ENCODE assay signal across 9 mouse cellular contexts in genomic region chr13:63815931-63816330, GRCm38 (mm10). TPM values are rescaled to one million over a fixed set of nuclear protein-coding genes. Genes with fewer than 3 reads are reported as not detected.
DNase-seq lines count a peak whose midpoint lies in the region; ATAC-seq and TF ChIP-seq lines count a peak whose summit lies in the region.
"Had no signal": no experiment of that assay in that cellular context is flagged by ENCODE, and none has a peak within 500 bp of the region (broad histone marks: within the 10 kb centered on the region; RNA-seq: fewer than 3 reads in every experiment).

No protein-coding gene starts in this region.

- no peaks in the 10 kb centered on the region for H3K27me3 ChIP-seq in embryonic facial prominence, embryonic 14.5 days (replicated peaks; ENCODE audit: control insufficient read depth, insufficient read depth, low read length)
- no peaks in the 10 kb centered on the region for H3K27me3 ChIP-seq in limb, embryonic 14.5 days (ENCODE audit: control insufficient read depth, insufficient read depth, low read length)
- H3K27me3 ChIP-seq: Patski had no signal

- H3K4me2 ChIP-seq in embryonic facial prominence, embryonic 14.5 days (ENCODE audit: low read depth, low read length): peak overlapping the region; percentile 89
- H3K4me2 ChIP-seq in limb, embryonic 14.5 days (replicated peaks; ENCODE audit: low read depth, low read length, severe bottlenecking): peak overlapping the region; percentile 89

- H3K4me1 ChIP-seq in embryonic facial prominence, embryonic 14.5 days (ENCODE audit: control insufficient read depth, insufficient read depth, low read length): peaks cover 5% of the 10 kb centered on the region
- H3K4me1 ChIP-seq in limb, embryonic 14.5 days (ENCODE audit: control insufficient read depth, insufficient read depth, low read length): peaks cover 8% of the 10 kb centered on the region

- H3K9ac ChIP-seq in embryonic facial prominence, embryonic 14.5 days (ENCODE audit: low read depth, low read length): peak overlapping the region; percentile 89
- peak overlapping the region; percentile 93 for H3K9ac ChIP-seq in limb, embryonic 14.5 days (ENCODE audit: low read depth, low read length, severe bottlenecking)

- ATAC-seq in cerebellum, adult (ENCODE audit: insufficient number of reproducible peaks, low FRiP score, low TSS enrichment): no peak
- ATAC-seq in embryonic facial prominence, embryonic 14.5 days (ENCODE audit: low read depth): no peak
- no peak for ATAC-seq in limb, embryonic 14.5 days (ENCODE audit: low FRiP score, low read depth)

- H3K36me3 ChIP-seq in embryonic facial prominence, embryonic 14.5 days (ENCODE audit: control insufficient read depth, insufficient read depth, low read length): no peaks in the 10 kb centered on the region; the same call in 1 of the 2 replicates
- no peaks in the 10 kb centered on the region for H3K36me3 ChIP-seq in limb, embryonic 14.5 days (ENCODE audit: control insufficient read depth, insufficient read depth, low read length)

- H3K27ac ChIP-seq in embryonic facial prominence, embryonic 14.5 days (replicated peaks; ENCODE audit: low read depth, low read length): peak overlapping the region; percentile 92; the same call in 1 of the 2 replicates
- peak overlapping the region; percentile 93 for H3K27ac ChIP-seq in limb, embryonic 14.5 days (replicated peaks; ENCODE audit: low read depth, low read length)

- no peaks in the 10 kb centered on the region for H3K9me3 ChIP-seq in embryonic facial prominence, embryonic 14.5 days (ENCODE audit: control insufficient read depth, low read length)
- H3K9me3 ChIP-seq in limb, embryonic 14.5 days (ENCODE audit: control insufficient read depth, low read length): no peaks in the 10 kb centered on the region

- no peak for TF ChIP-seq POLR2A in limb, embryonic 14.5 days (IDR thresholded peaks at IDR 0.05; ENCODE audit: borderline replicate concordance, extremely low read depth, insufficient read depth, insufficient read length)

- H3K4me3 ChIP-seq in embryonic facial prominence, embryonic 14.5 days (ENCODE audit: low read depth, low read length): peak overlapping the region; percentile 71
- peak overlapping the region; percentile 72 for H3K4me3 ChIP-seq in limb, embryonic 14.5 days (replicated peaks; ENCODE audit: low read length)

- DNase-seq in cerebellum, adult 8-10 months: peak; percentile 10
- DNase-seq in 3T3-L1 (ENCODE audit: low read depth, low spot score): peak; percentile 33
- DNase-seq in embryonic facial prominence, embryonic 14.5 days (ENCODE audit: low spot score): no peak
- no peak for DNase-seq in limb, embryonic 14.5 days (ENCODE audit: low spot score)
- DNase-seq in ovary, adult 18-20 months (ENCODE audit: low spot score): no peak
- no peak for DNase-seq in kidney, postnatal 10 days
- no peak for DNase-seq in kidney, adult 9 months

RNA-seq across cellular contexts. Expression of gene Ercc6l2, which starts 0.9 kb away (rescaled TPM):
- polyA plus RNA-seq in embryonic facial prominence, embryonic 14.5 days (2014; fragmentation: Nextera tagmentation; extraction: Ambion mirVana): 25.6 and 27.5 TPM in 2 replicates
- 14.3 and 23.6 TPM in 2 replicates for polyA plus RNA-seq in limb, embryonic 14.5 days (2012; rRNA removed)
- 25.4 and 26.2 TPM in 2 replicates for polyA plus RNA-seq in limb, embryonic 14.5 days (2014; fragmentation: Nextera tagmentation; extraction: Ambion mirVana)

Comparison
In these comparisons a context has a peak if more than half of its experiments do, and no peak if none do; other contexts are left out.
1. DNase-seq: peak in cerebellum, adult 8-10 months (single experiment) and 3T3-L1 (single experiment); none in embryonic facial prominence, embryonic 14.5 days (single experiment), limb, embryonic 14.5 days (single experiment), ovary, adult 18-20 months (single experiment), kidney, postnatal 10 days (single experiment) and kidney, adult 9 months (single experiment).